Mouse (Mus musculus): ENCODE data around the gene Abcb8.
A peak's percentile ranks its signal among the peaks of the same experiment; 100 is the strongest.

Gene Abcb8

DNA sequence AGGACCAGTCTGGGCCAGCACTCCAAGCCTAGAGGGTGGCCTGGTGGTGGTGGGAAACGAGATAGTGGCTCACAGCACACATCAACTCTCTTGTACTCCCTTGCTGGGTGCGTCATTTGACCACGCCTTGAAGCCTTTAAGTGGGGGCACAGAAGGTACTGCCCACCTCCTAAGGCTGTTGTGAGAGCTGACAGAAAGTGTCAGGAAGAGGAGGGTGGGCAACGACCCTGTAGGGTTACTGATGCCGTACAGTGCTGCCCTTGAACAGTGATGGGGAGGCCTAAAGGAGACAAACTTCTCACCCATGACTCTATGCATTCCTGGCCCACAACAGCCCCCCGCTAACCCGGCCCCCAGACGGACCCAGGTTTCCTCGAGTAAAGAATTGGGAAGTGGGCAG lies 27.0 kb upstream of the Abcb8 start:
- DNase-seq (ENCODE audit: low spot score in 2 of 2): no peak

GRCm38 (mm10) chr5:24369767-24370166 lies 23.7 kb upstream of the Abcb8 start:
- DNase-seq (ENCODE audit: low spot score in 2 of 2): no peak

DNA sequence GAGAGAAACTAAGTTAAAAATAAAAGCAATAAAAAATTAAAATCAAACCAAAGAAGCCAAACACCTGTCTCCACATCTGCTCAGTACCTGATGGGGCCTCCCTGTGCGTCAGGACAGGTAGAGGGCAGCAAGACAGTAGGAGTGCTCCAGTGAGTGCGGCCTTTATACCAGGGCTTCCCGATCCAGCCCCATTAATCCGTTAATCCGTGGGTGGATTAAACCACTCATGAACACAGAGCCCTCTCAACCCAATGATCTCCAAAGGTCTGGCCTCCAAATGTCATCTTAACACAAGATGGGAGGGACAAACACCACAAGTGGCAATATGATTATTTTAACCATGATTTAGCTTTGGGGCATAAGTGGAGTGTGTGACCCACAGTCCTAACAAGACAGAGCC lies 19.7 kb upstream of the Abcb8 start:
- no peak for DNase-seq (ENCODE audit: low spot score in 2 of 2)

GRCm38 (mm10) chr5:24374216-24374615 lies 19.2 kb upstream of the Abcb8 start:
- no peak for DNase-seq (ENCODE audit: low spot score in 2 of 2)

- no peak for DNase-seq (ENCODE audit: low spot score in 2 of 2)
These were observed 18.7 kb upstream of the Abcb8 start for GRCm38 (mm10) chr5:24374666-24375328.

- DNase-seq (ENCODE audit: low spot score in 2 of 2): no peak
These were observed 14.8 kb upstream of the Abcb8 start for GRCm38 (mm10) chr5:24378700-24379099.

DNA sequence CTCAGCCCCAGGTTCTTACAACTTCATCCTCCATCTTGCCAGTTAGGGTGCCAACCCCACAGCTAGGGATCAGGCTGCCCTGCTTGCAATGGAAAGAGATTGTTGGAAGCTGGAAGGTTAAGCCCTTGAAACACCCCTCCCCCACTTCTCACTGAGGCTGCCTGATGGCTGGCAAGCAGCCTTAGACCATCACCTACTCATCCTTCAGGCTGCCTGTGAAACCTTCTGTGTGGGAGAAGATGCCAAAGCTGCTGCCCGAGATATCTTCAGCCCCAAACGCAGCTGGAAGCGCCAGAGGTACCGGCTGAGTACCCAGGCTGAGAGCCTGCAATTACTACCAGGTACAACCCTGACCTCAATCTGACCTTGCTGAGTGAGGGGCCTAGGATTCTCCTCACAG lies 14.0 kb upstream of the Abcb8 start:
- no peak for DNase-seq (ENCODE audit: low spot score in 2 of 2)

DNA sequence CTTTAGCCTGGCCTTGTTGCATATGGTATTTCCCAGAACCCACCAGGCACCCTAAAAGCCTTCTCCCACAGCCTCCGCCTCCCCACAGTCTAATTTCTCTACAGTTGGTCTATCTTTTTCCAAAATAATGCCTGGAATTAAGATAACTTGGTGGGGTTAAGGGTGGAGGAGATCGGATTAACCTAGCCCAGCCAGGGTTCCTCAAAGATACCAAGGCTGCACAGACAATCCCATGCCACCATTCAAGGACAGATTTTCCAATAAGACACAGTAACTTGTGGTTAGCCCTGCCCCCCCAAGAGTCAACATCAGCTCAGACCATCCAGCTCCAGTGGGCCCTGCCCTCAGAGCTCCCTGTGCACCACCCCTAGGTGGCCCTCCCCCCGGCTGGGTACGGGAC lies 13.0 kb upstream of the Abcb8 start:
- DNase-seq (ENCODE audit: low spot score in 2 of 2): no peak

- DNase-seq (ENCODE audit: low spot score in 2 of 2): no peak
These were observed 12.0 kb upstream of the Abcb8 start for GRCm38 (mm10) chr5:24381486-24381885.

GRCm38 (mm10) chr5:24381988-24382387 lies 11.5 kb upstream of the Abcb8 start:
- no peak for DNase-seq (ENCODE audit: low spot score in 2 of 2)

GRCm38 (mm10) chr5:24383026-24383859 lies 10.2 kb upstream of the Abcb8 start:
- DNase-seq (ENCODE audit: low spot score in 2 of 2): peak; percentile 84 to 92

DNA sequence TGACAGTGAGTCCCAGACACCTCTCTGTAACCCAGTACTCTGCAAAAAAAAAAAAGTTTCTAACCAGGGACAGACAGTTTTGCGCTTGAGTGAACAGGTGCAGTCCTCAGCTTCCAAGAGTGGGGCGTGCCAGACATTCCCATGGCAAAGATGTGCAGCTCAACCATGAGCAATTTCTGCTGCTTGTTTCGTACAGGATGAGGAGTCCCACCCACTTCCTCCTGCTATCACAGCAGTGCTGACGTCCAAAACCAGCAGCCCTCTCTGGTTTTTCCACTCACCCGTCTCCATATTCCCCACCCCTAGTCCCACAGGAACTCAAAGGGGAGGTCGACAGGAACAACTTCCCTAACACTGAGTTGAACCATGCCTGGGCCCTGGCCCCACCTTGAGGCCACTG lies 9.1 kb upstream of the Abcb8 start:
- no peak for DNase-seq (ENCODE audit: low spot score in 2 of 2)

DNA sequence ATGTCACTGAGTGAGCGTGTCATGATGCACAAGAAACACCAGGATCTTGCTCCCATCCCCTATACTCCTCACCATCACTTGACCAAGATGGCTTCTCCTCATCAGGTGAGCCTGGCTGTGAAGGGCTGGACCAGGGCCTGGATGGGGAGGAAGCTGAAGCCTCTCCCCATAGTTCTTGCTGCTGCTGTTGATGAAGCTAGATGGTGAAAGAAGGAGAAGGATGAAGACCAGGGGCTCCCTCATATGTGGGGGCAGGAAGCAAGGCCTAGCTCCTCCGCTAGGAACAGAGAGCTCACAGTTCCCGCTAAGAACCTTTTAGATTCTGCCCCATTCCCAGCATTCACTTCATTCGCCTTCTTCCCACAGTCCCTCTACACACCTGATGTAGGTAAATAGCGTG lies 8.1 kb upstream of the Abcb8 start:
- no peak for DNase-seq (ENCODE audit: low spot score in 2 of 2)

DNA sequence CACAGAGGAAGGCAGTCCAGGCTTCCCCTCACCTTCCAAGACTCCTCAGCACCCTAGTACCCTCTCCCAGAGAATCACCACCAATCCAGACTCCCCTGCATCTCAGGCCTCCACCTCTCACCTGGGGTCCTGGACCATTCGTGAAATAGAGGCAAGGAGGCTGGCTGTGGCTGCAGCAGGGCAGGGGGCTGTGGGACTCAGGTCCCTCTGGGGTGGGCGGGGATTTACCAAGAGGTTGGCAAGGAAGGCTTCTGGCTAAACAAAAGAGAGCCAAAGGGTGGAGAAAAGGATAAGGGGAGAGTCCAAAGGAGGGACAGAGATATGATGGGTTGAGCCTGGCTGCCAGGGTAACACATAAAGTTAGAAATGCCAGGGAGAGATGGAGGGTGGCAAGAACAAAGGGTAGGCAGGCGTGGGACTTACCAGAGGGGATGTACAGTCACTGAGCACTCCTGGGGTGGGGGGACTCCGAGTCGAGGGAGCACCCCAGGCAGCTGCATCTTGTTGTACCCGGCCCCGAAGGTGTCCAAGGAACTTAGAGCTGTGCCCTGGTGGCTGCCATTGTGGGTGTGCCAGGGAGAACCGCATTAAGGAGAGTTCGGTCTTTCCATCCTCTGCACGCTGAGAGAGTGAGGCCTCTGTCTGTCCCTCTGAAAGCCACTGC lies 7.4 kb upstream of the Abcb8 start:
- DNase-seq (ENCODE audit: low spot score in 2 of 2): no peak

DNA sequence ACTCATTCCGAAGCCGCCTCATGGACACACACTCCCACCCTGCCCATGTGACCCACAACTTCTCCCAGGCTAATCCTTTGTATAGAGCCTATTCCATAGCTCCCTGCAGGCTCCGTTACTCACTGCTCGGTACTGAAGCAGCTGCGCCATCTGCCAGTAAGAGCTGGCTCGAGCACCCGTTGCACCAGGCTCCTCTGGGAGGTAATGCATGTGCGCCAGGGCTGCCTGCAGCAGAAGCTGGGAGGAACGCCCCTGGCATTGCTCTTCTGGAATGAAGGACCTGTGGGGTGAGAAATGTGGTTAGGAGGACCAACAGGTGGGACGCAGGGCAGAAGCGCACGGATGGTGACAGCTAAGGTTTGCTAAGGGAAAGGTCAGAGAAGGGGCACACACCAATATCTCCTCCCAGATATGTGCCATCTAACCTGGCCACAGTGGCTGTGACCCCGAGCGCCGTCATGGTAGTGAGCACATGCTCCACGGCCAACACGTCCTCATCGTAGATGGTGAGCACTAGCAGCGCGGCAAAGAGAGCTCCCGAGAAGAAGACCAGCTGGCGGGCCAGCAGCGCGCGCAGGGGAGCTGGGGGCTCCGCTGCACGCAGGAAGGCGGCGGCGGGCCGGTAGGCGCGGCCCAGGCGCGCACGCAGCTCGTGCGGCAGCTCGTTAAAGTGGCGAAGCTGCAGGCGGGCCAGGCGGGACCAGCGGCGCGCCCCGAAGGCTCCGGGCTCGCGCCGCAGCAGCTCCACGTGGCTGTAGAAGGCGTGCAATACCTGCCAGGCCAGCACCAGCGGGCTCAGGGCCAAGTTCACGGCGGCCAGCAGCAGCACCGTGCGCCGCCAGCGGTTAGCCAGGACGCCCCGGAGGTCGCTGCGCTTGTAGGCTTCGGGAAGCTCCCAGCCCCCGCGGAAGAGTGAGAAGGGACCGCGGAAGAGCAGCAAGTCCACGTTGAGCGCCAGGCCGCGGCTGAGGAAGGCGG lies 5.9 kb upstream of the Abcb8 start:
- peak in 1 of 2 experiments; percentile 67 for DNase-seq (ENCODE audit: low spot score in 2 of 2)

GRCm38 (mm10) chr5:24388246-24388915 lies 5.1 kb upstream of the Abcb8 start:
- peak in 1 of 2 experiments; percentile 65 for DNase-seq (ENCODE audit: low spot score in 2 of 2)

- DNase-seq (ENCODE audit: low spot score in 2 of 2): no peak
These were observed 4.3 kb upstream of the Abcb8 start for GRCm38 (mm10) chr5:24389011-24389657.

DNA sequence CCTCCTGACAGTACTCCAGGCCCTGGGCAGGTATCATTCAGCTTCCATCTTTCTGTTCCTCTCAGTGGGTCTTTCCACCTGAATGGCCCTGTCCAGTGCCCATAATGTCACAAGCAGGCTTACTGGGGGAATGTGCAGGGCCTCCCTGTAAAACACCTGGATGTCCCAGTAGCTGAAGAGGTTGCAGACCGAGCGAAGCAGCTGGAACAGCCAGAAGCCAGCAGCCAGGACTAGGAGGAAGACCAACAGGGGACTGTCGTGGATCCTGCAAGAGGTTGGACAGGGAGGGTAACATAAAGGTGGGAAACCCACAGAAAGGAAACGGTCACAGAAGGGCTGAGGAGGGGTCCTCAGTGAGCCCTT lies 3.8 kb upstream of the Abcb8 start:
- no peak for DNase-seq (ENCODE audit: low spot score in 2 of 2)

GRCm38 (mm10) chr5:24391864-24392263 lies 1.6 kb upstream of the Abcb8 start, which contains the start of gene Atg9b:
Gene Atg9b, minus strand, starts transcription at chr5:24392143.
- no peak for DNase-seq (ENCODE audit: low spot score in 2 of 2)

- no peak for DNase-seq (ENCODE audit: low spot score in 2 of 2)
These were observed 739 bp upstream of the Abcb8 start for GRCm38 (mm10) chr5:24392724-24393123.

Measured in spleen, postnatal 4 days (tissue).